Mouse (Mus musculus) cerebellum, postnatal 10 days (tissue): ENCODE results near the gene Ppp1r1b.

Source experiments
- DNase-seq, 2 experiments: peaks; one replicate each; pipeline ENCODE4 v3.0.0; 2021; ENCODE audit warnings: mixed read lengths in 2 of 2

Gene Ppp1r1b

DNA sequence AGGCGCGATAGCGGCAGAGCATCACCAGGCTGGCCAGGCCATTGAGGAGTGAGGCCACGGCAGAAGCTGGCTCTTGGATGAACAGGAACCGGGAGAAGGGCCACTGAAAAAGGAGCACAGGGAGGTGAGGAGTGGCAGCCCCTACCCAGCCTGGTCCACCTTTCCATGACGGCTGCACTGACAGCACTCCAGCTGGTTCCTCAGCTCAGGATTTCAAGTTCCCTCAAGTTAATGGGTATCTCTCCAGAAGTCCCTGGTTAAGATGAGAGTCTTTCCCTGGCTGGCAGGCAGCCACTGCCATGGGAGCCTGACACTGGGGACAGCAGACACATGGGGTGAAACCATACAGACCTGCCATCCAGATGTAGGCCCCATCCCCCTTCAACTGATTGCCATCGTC is 49.7 kb downstream of the Ppp1r1b start:
- DNase-seq = no peak

DNA sequence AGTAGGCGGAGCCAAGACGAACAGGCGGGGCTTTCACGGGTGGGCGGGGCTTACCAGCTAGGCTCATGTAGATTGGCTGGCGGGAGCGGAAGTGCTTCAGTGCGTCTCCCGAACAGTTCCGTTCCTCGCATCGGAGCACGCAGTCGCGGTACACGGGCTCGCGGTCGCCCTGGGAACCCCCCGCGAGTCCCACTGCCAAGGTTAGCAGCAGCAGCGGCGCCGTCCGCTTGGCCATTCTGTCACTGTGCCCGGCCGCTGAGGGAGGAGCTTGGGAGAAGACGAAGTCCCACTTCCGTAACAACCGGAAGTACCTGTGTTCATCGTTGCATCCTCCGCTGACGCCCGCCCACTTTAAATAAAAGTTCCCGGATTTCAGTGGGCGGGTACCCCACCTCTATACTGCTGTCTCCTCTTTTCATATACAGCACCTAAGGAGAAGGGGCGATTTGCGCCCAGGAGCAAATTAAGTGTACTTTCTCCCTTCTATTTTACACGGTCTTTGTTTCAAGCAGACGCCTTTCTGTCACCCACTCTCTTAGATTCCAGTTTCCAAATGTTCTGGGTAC is 52.0 kb downstream of the Ppp1r1b start, which contains the start of gene Pgap3:
TSS of gene Pgap3 (minus strand) at position 330 of the 566 bp plus-strand sequence.
- DNase-seq = peak; percentile 94

DNA sequence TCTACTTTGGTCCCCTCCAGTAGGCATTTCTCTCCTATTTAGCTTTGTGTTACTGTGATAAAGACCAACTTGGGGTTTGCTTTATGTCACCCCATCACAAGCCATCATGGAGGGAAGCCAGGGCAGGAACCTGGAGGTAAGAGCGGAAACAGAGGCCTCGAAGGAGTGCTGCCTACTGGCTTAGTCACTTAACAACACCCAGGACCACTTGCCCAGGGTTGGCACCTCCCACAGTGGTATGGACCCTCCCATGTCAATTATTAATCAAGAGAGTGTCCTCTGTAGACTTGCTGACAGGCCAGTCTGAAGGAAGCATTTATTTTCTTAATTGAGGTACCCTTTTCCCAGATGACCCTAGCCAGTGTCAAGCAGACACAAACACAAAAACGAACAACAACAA is 52.6 kb downstream of the Ppp1r1b start:
- peak in 1 of 2 experiments; percentile 37 for DNase-seq

DNA sequence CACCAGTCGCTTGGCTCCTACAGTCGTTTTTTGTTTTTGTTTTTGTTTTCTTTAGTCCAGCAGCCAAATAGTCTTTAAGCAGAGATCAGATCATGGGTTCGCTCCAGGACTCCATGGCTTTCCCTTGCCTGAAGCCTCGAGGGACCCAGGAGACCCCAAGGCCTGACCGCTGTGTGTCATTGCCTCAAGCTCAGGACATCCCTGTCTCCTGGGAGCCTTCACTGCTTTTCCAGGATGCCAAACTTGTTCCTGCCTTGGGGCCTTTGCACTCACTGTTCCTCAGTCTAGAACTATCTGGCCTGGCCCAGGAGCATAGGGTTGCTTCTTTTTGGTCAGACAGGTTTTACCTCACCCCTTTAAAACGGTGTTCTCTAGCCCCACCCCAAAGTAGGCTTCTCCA is 58.4 kb downstream of the Ppp1r1b start:
- no peak for DNase-seq
